Mouse (Mus musculus) spleen, adult 2 months (tissue): ENCODE results near the gene Fank1. TPM values are rescaled to one million over a fixed set of nuclear protein-coding genes. Genes with fewer than 3 reads are reported as not detected.

Experiments used
- DNase-seq, 2 experiments: peaks; one replicate each; pipeline versions ENCODE4 v3.0.0 to v3.0.0-alpha.2; 2012 to 2021; ENCODE audit warnings: low spot score in 2 of 2, low read depth in 1 of 2
- H3K27ac ChIP-seq: fragments of 200-500 bp; 2 replicates; pipeline ENCODE4 v1.5.1; 2012; ENCODE audit warnings: low read length, inconsistent platforms; ENCODE audit not compliant: insufficient read depth
- H3K27me3 ChIP-seq: fragments of 200-500 bp; 2 replicates; pipeline ENCODE4 v1.6.1; 2012; ENCODE audit warnings: mild to moderate bottlenecking, moderate library complexity, low read length, inconsistent platforms; ENCODE audit not compliant: control insufficient read depth, insufficient read depth
- H3K36me3 ChIP-seq: fragments of 200-500 bp; 2 replicates; pipeline ENCODE4 v1.6.1; 2012; ENCODE audit warnings: mild to moderate bottlenecking, low read length, inconsistent platforms; ENCODE audit not compliant: control insufficient read depth, insufficient read depth
- H3K4me1 ChIP-seq: fragments of 200-500 bp; 2 replicates; pipeline ENCODE4 v1.6.1; 2011; ENCODE audit warnings: inconsistent platforms; ENCODE audit not compliant: control insufficient read depth, insufficient read depth, insufficient read length
- H3K4me3 ChIP-seq: fragments of 200-500 bp; 2 replicates; pipeline ENCODE4 v1.5.1; 2011; ENCODE audit warnings: mild to moderate bottlenecking, inconsistent platforms; ENCODE audit not compliant: insufficient read depth, insufficient read length; ENCODE audit errors: extremely low read depth
- CTCF ChIP-seq: fragments of 200-500 bp; IDR thresholded peaks from 2 replicates; pipeline ENCODE4 v1.5.1; 2011; ENCODE audit warnings: mild to moderate bottlenecking, inconsistent platforms; ENCODE audit not compliant: insufficient read depth, insufficient read length, insufficient replicate concordance; ENCODE audit errors: extremely low read depth
- POLR2A ChIP-seq: fragments of 200-500 bp; IDR thresholded peaks from 2 replicates; pipeline ENCODE4 v1.6.1; 2011; ENCODE audit warnings: low read depth, low read length, inconsistent platforms
- WGBS: fragments of 180-500 bp; shearing (Covaris S2); methylation state at CpG from one replicate; pipeline ENCODE4 v1.1.7; 2018; 5-methylcytosine and 5-hydroxymethylcytosine counted together
- polyA plus RNA-seq: library from polyadenylated mRNA; depleted of rRNA; stranded (reverse); fragments of >200 nt; gene quantifications from 2 replicates; pipeline ENCODE4 v1.2.3, GENCODE M21; 2012

Gene Fank1
- polyA plus RNA-seq, 1 experiment, result not detected

GRCm38 (mm10) chr7:133828514-133828913 lies 51.9 kb downstream of the Fank1 start:
- Histone ChIP-seq H3K36me3 (no peaks in the 10 kb centered on the region), H3K27me3 (no peaks in the 10 kb centered on the region), H3K4me1 (no peaks in the 10 kb centered on the region), H3K4me3 (no peak overlapping the region), H3K27ac (no peak overlapping the region)
- 73% methylated on average over 4 of the region's 4 CpGs for WGBS
- DNase-seq, result no peak
- TF ChIP-seq POLR2A (no peak), CTCF (no peak)

- no peak for DNase-seq
- no peak overlapping the region for H3K4me3 ChIP-seq
- H3K36me3 ChIP-seq, result no peaks in the 10 kb centered on the region
- H3K4me1 ChIP-seq, result no peaks in the 10 kb centered on the region
- H3K27ac ChIP-seq, result no peak overlapping the region
- 17% methylated on average over 7 of the region's 7 CpGs for WGBS
- no peak for TF ChIP-seq CTCF
- TF ChIP-seq POLR2A, result no peak
- H3K27me3 ChIP-seq, result no peaks in the 10 kb centered on the region
These were observed 52.9 kb downstream of the Fank1 start for GRCm38 (mm10) chr7:133829579-133829978.

- Histone ChIP-seq H3K4me3 (no peak overlapping the region), H3K4me1 (no peaks in the 10 kb centered on the region), H3K36me3 (no peaks in the 10 kb centered on the region), H3K27me3 (no peaks in the 10 kb centered on the region), H3K27ac (no peak overlapping the region)
- 33% methylated on average over 4 of the region's 4 CpGs for WGBS
- no peak for TF ChIP-seq POLR2A
- no peak for TF ChIP-seq CTCF
- no peak for DNase-seq
These were observed 62.9 kb downstream of the Fank1 start for GRCm38 (mm10) chr7:133839546-133839945.

GRCm38 (mm10) chr7:133842079-133842478 lies 65.4 kb downstream of the Fank1 start:
- Histone ChIP-seq H3K27ac (no peak overlapping the region), H3K4me1 (no peaks in the 10 kb centered on the region), H3K27me3 (no peaks in the 10 kb centered on the region), H3K36me3 (no peaks in the 10 kb centered on the region), H3K4me3 (no peak overlapping the region)
- WGBS, result 87% methylated on average over 6 of the region's 6 CpGs
- no peak for TF ChIP-seq POLR2A
- TF ChIP-seq CTCF, result no peak
- DNase-seq, result no peak

GRCm38 (mm10) chr7:133847175-133847574 lies 70.5 kb downstream of the Fank1 start:
- Histone ChIP-seq H3K27ac (no peak overlapping the region), H3K27me3 (no peaks in the 10 kb centered on the region), H3K4me1 (no peaks in the 10 kb centered on the region), H3K36me3 (no peaks in the 10 kb centered on the region), H3K4me3 (no peak overlapping the region)
- WGBS, result 56% methylated on average over 1 of the region's 1 CpGs
- TF ChIP-seq POLR2A, result no peak
- TF ChIP-seq CTCF, result no peak
- no peak for DNase-seq

- no peak for DNase-seq
- 92% methylated on average over 2 of the region's 2 CpGs for WGBS
- H3K4me1 ChIP-seq, result no peaks in the 10 kb centered on the region
- H3K27ac ChIP-seq, result no peak overlapping the region
- H3K36me3 ChIP-seq, result no peaks in the 10 kb centered on the region
- H3K4me3 ChIP-seq, result no peak overlapping the region
- H3K27me3 ChIP-seq, result no peaks in the 10 kb centered on the region
- TF ChIP-seq CTCF (no peak), POLR2A (no peak)
These were observed 71.5 kb downstream of the Fank1 start for GRCm38 (mm10) chr7:133848180-133848579.

GRCm38 (mm10) chr7:133850735-133851134 lies 74.1 kb downstream of the Fank1 start:
- H3K36me3 ChIP-seq, result no peaks in the 10 kb centered on the region
- no peaks in the 10 kb centered on the region for H3K27me3 ChIP-seq
- TF ChIP-seq CTCF, result no peak
- TF ChIP-seq POLR2A, result no peak
- no peaks in the 10 kb centered on the region for H3K4me1 ChIP-seq
- DNase-seq, result no peak
- H3K4me3 ChIP-seq, result no peak overlapping the region
- no peak overlapping the region for H3K27ac ChIP-seq
